Mouse (Mus musculus): ENCODE measurements at regions not wholly inside any gene's neighbourhood (a gene's known extent, or its start where the extent isn't known, plus 50 kb on each side); places are given as distances from the start of the nearest gene placed in this dataset.

- DNase-seq, result no peak
Measured at GRCm38 (mm10) chr5:43424551-43425257, 90.6 kb upstream of the C1qtnf7 start.

- no peak for DNase-seq
Measured at GRCm38 (mm10) chr5:43433337-43433736, 82.0 kb upstream of the C1qtnf7 start.

- DNase-seq, result no peak
Measured at GRCm38 (mm10) chr5:43439191-43439590, 76.1 kb upstream of the C1qtnf7 start.

GRCm38 (mm10) chr5:43441306-43441705 is 74.0 kb upstream of the C1qtnf7 start:
- DNase-seq, result no peak

- no peak for DNase-seq
Measured at GRCm38 (mm10) chr5:43444582-43445214, 70.6 kb upstream of the C1qtnf7 start.

GRCm38 (mm10) chr5:43445620-43446019 is 69.7 kb upstream of the C1qtnf7 start:
- no peak for DNase-seq

- no peak for DNase-seq
Measured at GRCm38 (mm10) chr5:43446295-43446694, 69.0 kb upstream of the C1qtnf7 start.

GRCm38 (mm10) chr5:43456018-43456417 is 59.3 kb upstream of the C1qtnf7 start:
- no peak for DNase-seq

- no peak for DNase-seq
Measured at GRCm38 (mm10) chr5:43457725-43458124, 57.6 kb upstream of the C1qtnf7 start.

GRCm38 (mm10) chr5:43461987-43462715 is 53.2 kb upstream of the C1qtnf7 start:
- DNase-seq, result no peak

Data from cerebellum, postnatal 36 days (tissue).